Mouse (Mus musculus): ENCODE results near the gene Srcap. TPM values are rescaled to one million over a fixed set of nuclear protein-coding genes. Genes with fewer than 3 reads are reported as not detected.

Gene Srcap
- polyA plus RNA-seq, 1 experiment from 2014 or later, result 50.3 TPM

- no peaks in the 10 kb centered on the region for H3K4me1 ChIP-seq
- no peak overlapping the region for H3K9ac ChIP-seq
- no peaks in the 10 kb centered on the region for H3K27me3 ChIP-seq
- peaks cover 82% of the 10 kb centered on the region for H3K36me3 ChIP-seq (ENCODE audit: poor library complexity, severe bottlenecking)
- 86% methylated on average over 15 of the region's 15 CpGs for WGBS
- no peak overlapping the region for H3K4me2 ChIP-seq
- ATAC-seq, result no peak
- no peak overlapping the region for H3K27ac ChIP-seq
- H3K9me3 ChIP-seq (replicated peaks), result no peaks in the 10 kb centered on the region
- H3K4me3 ChIP-seq, result no peak overlapping the region
Observed at GRCm38 (mm10) chr7:127549116-127549835, 37.5 kb downstream of the Srcap start.

GRCm38 (mm10) chr7:127551558-127551957, 39.8 kb downstream of the Srcap start:
- WGBS, result 97% methylated on average over 8 of the region's 8 CpGs
- no peaks in the 10 kb centered on the region for H3K27me3 ChIP-seq
- no peaks in the 10 kb centered on the region for H3K4me1 ChIP-seq
- no peak overlapping the region for H3K27ac ChIP-seq
- H3K9ac ChIP-seq, result no peak overlapping the region
- no peak overlapping the region for H3K4me3 ChIP-seq
- H3K4me2 ChIP-seq, result no peak overlapping the region
- no peaks in the 10 kb centered on the region for H3K9me3 ChIP-seq (replicated peaks)
- peaks cover 82% of the 10 kb centered on the region for H3K36me3 ChIP-seq (ENCODE audit: poor library complexity, severe bottlenecking)
- no peak for ATAC-seq

GRCm38 (mm10) chr7:127560580-127560979, 48.8 kb downstream of the Srcap start:
- Histone ChIP-seq H3K27me3 (no peaks in the 10 kb centered on the region), H3K27ac (no peak overlapping the region), H3K9ac (no peak overlapping the region), H3K9me3 (replicated peaks) (no peaks in the 10 kb centered on the region), H3K4me3 (no peak overlapping the region), H3K36me3 (ENCODE audit: poor library complexity, severe bottlenecking) (peaks cover 85% of the 10 kb centered on the region), H3K4me2 (no peak overlapping the region), H3K4me1 (no peaks in the 10 kb centered on the region)
- 97% methylated on average over 11 of the region's 11 CpGs for WGBS
- no peak for ATAC-seq

DNA sequence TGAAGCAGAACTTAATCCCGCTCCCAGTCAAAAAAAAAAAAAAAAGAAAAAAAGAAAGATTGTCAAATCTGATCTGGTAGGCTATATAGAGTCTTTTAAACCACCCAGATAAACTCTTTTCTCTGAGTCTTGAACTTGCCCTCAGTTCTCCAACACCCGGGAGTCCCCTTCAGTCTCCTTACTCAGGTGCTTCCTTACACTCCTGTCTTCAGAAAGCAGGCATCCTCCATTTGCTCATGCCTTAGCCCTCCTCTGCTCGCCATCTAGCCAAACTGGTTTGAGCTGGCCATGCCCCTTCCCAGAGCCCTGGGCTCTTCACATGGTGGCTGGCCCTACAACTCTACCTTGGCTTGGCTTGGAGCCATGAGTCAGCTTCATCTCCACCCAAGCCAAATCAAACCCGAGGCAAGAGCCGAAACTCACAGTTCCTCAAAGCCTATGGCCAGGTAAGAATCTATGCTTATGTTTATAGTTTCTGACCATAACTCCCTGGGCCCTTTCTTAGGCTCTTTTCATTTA, 49.6 kb downstream of the Srcap start, which contains the start of gene Tmem265:
Tmem265 (plus strand) TSS at position 51 of the 519 bp plus-strand sequence.
- Histone ChIP-seq H3K36me3 (ENCODE audit: poor library complexity, severe bottlenecking) (peaks cover 84% of the 10 kb centered on the region), H3K9ac (no peak within 1 kb of the TSS), H3K4me2 (no peak within 1 kb of the TSS), H3K27me3 (no peaks in the 10 kb centered on the region), H3K4me1 (no peaks in the 10 kb centered on the region), H3K9me3 (replicated peaks) (no peaks in the 10 kb centered on the region), H3K27ac (no peak within 1 kb of the TSS), H3K4me3 (no peak within 1 kb of the TSS)
- WGBS, result 94% methylated on average over 5 of the region's 5 CpGs
- ATAC-seq, result no peak

DNA sequence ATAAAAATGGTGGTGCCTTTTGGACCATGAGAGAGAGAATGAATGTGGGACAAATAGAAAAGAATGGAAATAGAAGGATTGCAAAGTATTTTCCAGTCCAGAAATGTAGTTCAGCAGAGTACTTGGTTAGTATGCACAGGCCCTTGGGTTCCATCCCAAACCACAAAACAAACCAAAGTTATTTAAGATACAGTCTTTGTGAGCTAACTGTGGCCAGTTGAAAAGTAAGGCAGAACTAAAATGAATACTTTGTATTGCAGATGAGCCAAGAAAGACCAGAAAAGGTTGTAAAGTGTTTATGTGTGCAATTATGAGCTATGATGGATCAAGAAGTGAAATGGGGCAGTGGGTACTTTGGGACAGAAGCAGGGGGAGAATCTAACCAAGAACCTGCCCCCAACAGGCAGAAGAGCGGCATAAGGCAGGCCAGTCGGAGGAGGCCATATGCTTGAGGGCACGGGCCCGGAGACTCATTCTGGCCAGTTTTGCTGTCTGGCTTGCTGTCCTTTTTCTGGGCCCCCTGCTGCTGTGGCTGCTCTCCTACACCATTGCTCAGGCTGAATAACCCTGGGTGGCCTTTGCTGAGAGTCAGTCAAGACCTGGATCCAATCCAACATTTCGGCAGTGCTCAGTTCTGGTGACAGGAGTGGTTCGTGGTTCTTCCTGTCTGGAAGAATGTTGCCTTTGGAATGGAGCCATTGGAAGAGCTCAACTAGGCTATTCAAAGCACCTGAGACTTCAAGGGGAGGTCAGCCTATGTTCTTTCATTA, 52.8 kb downstream of the Srcap start:
- H3K4me2 ChIP-seq, result no peak overlapping the region
- H3K4me3 ChIP-seq, result no peak overlapping the region
- no peaks in the 10 kb centered on the region for H3K27me3 ChIP-seq
- no peak overlapping the region for H3K27ac ChIP-seq
- no peaks in the 10 kb centered on the region for H3K9me3 ChIP-seq (replicated peaks)
- no peaks in the 10 kb centered on the region for H3K4me1 ChIP-seq
- H3K9ac ChIP-seq, result no peak overlapping the region
- no peak for ATAC-seq
- 78% methylated on average over 6 of the region's 6 CpGs for WGBS
- peaks cover 71% of the 10 kb centered on the region for H3K36me3 ChIP-seq (ENCODE audit: poor library complexity, severe bottlenecking)

DNA sequence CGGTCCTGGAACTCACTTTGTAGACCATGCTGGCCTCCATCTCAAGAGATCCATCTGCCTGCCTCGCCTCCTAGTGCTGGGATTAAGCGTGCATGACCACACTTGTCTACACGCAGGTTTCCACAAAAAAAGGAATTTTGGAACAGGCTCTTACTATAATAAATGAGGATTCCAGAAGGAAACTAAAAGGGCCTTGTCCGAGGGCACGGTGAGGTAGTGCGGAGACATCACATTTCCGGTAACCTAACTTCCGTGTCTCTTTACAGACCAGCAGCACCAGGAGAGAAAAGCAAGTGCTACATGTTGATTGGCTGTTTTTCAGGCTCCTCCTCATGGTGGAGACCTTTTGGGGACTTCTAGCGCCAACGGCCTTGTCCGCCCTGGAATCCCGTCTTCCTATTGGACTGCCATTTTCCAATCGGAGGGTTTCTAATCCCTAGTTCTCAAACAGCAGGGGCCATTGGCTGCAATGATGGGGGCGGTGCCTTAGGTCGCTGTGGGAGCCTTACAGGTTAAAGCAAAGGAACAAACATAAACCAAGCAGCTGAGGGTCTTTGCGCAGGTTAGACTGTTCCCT, 61.2 kb downstream of the Srcap start, which contains the start of gene Phkg2:
Phkg2 (plus strand) TSS at position 446 of the 577 bp plus-strand sequence.
- Histone ChIP-seq H3K9me3 (replicated peaks) (no peaks in the 10 kb centered on the region), H3K4me2 (peak within 1 kb of the TSS; percentile 98), H3K9ac (peak within 1 kb of the TSS; percentile 91), H3K4me3 (peak within 1 kb of the TSS; percentile 84), H3K36me3 (ENCODE audit: poor library complexity, severe bottlenecking) (peaks cover 24% of the 10 kb centered on the region), H3K27ac (peak within 1 kb of the TSS; percentile 60), H3K4me1 (peaks cover 27% of the 10 kb centered on the region), H3K27me3 (no peaks in the 10 kb centered on the region)
- peak; percentile 98 for ATAC-seq
- WGBS, result under 1% methylated on average over 17 of the region's 17 CpGs

DNA sequence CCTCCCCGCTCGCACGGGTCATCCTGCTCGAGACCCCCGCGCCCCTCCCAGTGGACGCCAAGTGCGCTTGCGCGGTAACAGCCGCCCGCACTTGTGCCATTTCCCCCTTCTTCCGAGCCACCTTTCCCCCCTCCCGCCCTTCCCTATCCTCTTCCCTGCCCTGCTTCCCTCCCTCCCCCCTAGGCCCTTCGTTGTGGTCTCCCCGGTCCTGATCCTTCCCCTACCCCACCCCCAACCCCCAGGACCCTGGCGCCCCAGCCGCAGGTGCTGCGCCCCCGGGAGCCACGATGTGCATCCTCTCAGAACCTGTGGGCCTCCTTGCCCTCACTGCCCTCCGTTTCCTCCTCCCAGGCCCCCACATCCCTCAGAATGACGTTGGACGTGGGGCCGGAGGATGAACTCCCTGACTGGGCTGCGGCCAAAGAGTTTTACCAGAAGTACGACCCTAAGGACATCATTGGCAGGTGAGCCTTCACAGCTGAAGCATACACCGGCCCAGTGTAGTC, 61.8 kb downstream of the Srcap start:
- Histone ChIP-seq H3K27ac (peak overlapping the region; percentile 54; the same call in 1 of the 2 replicates), H3K9me3 (replicated peaks) (no peaks in the 10 kb centered on the region), H3K27me3 (no peaks in the 10 kb centered on the region), H3K4me1 (peaks cover 27% of the 10 kb centered on the region), H3K36me3 (ENCODE audit: poor library complexity, severe bottlenecking) (peaks cover 28% of the 10 kb centered on the region), H3K9ac (peak overlapping the region; percentile 91), H3K4me3 (peak overlapping the region; percentile 84), H3K4me2 (peak overlapping the region; percentile 98)
- peak; percentile 73; the same call in 1 of the 2 replicates for ATAC-seq
- WGBS, result under 1% methylated on average over 19 of the region's 28 CpGs

DNA sequence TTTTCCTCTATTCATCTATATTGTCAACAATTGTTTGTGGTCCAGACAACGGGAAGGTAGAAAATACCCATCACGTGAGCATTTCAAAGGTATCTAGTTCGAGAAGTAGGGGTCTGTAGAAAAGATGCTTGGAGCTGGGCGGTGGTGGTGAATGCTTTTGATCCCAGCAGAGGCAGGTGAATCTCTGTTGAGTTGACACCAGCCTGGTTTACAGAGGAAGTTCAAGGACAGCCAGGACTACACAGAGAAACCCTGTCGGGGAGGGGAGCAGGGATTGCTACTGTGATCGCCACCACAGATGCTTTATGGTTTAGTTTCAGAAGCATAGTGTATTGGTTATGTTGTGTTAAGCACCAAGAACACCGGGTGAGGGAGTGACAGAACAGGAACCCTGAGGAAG, 62.3 kb downstream of the Srcap start:
- Histone ChIP-seq H3K4me1 (peaks cover 27% of the 10 kb centered on the region), H3K4me3 (peak overlapping the region; percentile 84), H3K9me3 (replicated peaks) (no peaks in the 10 kb centered on the region), H3K27me3 (no peaks in the 10 kb centered on the region), H3K4me2 (peak overlapping the region; percentile 98), H3K27ac (no peak overlapping the region), H3K36me3 (ENCODE audit: poor library complexity, severe bottlenecking) (peaks cover 28% of the 10 kb centered on the region), H3K9ac (peak overlapping the region; percentile 91)
- ATAC-seq, result no peak
- 21% methylated on average over 7 of the region's 7 CpGs for WGBS

GRCm38 (mm10) chr7:127583260-127583659, 71.5 kb downstream of the Srcap start:
- 91% methylated on average over 6 of the region's 6 CpGs for WGBS
- no peaks in the 10 kb centered on the region for H3K9me3 ChIP-seq (replicated peaks)
- H3K4me1 ChIP-seq, result peaks cover 11% of the 10 kb centered on the region
- no peaks in the 10 kb centered on the region for H3K27me3 ChIP-seq
- H3K4me3 ChIP-seq, result no peak overlapping the region
- no peak for ATAC-seq
- H3K4me2 ChIP-seq, result no peak overlapping the region
- no peak overlapping the region for H3K27ac ChIP-seq
- no peak overlapping the region for H3K9ac ChIP-seq
- H3K36me3 ChIP-seq (ENCODE audit: poor library complexity, severe bottlenecking), result peaks cover 69% of the 10 kb centered on the region

GRCm38 (mm10) chr7:127585031-127585430, 73.2 kb downstream of the Srcap start:
- H3K36me3 ChIP-seq (ENCODE audit: poor library complexity, severe bottlenecking), result peaks cover 61% of the 10 kb centered on the region
- WGBS, result 88% methylated on average over 7 of the region's 7 CpGs
- no peak for ATAC-seq

GRCm38 (mm10) chr7:127586149-127586548, 74.4 kb downstream of the Srcap start:
- no peak for ATAC-seq
- no peak overlapping the region for H3K4me3 ChIP-seq
- no peaks in the 10 kb centered on the region for H3K27me3 ChIP-seq
- no peak overlapping the region for H3K9ac ChIP-seq
- peaks cover 63% of the 10 kb centered on the region for H3K36me3 ChIP-seq (ENCODE audit: poor library complexity, severe bottlenecking)
- H3K4me2 ChIP-seq, result no peak overlapping the region
- 88% methylated on average over 6 of the region's 6 CpGs for WGBS
- peaks cover 21% of the 10 kb centered on the region for H3K4me1 ChIP-seq
- no peaks in the 10 kb centered on the region for H3K9me3 ChIP-seq (replicated peaks)
- H3K27ac ChIP-seq, result no peak overlapping the region

More at GRCm38 (mm10) chr7:127585031-127585430, 73.2 kb downstream of the Srcap start:
- Histone ChIP-seq H3K9me3 (replicated peaks) (no peaks in the 10 kb centered on the region), H3K4me3 (no peak overlapping the region), H3K27ac (no peak overlapping the region), H3K9ac (no peak overlapping the region), H3K4me2 (no peak overlapping the region), H3K27me3 (no peaks in the 10 kb centered on the region), H3K4me1 (peaks cover 21% of the 10 kb centered on the region)
